Mouse (Mus musculus): ENCODE data around the gene Spef1. TPM values are rescaled to one million over a fixed set of nuclear protein-coding genes. Genes with fewer than 3 reads are reported as not detected.

Gene Spef1
- total RNA-seq, 2 experiments from 2014 or later: 17.4 to 18.6 TPM

GRCm38 (mm10) chr2:131209125-131209795 is 22.2 kb upstream of the Spef1 start:
- DNase-seq (ENCODE audit: extremely low spot score in 1 of 2, low spot score in 2 of 2): no peak
- intact Hi-C loops (cut with DNase I): no loop called here

- intact Hi-C loops (cut with DNase I): no loop called here
- DNase-seq (ENCODE audit: extremely low spot score in 1 of 2, low spot score in 2 of 2): no peak
Measured at GRCm38 (mm10) chr2:131208356-131208755, 21.3 kb upstream of the Spef1 start.

- DNase-seq (ENCODE audit: extremely low spot score in 1 of 2, low spot score in 2 of 2): no peak
- intact Hi-C loops (cut with DNase I): no loop called here
Measured at GRCm38 (mm10) chr2:131206778-131207177, 19.7 kb upstream of the Spef1 start, which contains the start of gene Ap5s1. TSS of gene Ap5s1 (plus strand) at chr2:131207078.

GRCm38 (mm10) chr2:131205521-131206182 is 18.6 kb upstream of the Spef1 start:
- DNase-seq (ENCODE audit: extremely low spot score in 1 of 2, low spot score in 2 of 2): no peak
- intact Hi-C loops (cut with DNase I): no loop called here

- intact Hi-C loops (cut with DNase I): no loop called here
- DNase-seq (ENCODE audit: extremely low spot score in 1 of 2, low spot score in 2 of 2): peak; percentile 54 to 95
Measured at GRCm38 (mm10) chr2:131204410-131204981, 17.4 kb upstream of the Spef1 start.

- intact Hi-C loops (cut with DNase I): no loop called here
- DNase-seq (ENCODE audit: extremely low spot score in 1 of 2, low spot score in 2 of 2): no peak
Measured at GRCm38 (mm10) chr2:131203816-131204409, 16.8 kb upstream of the Spef1 start.

GRCm38 (mm10) chr2:131201262-131201661 is 14.2 kb upstream of the Spef1 start:
- no peak for DNase-seq (ENCODE audit: extremely low spot score in 1 of 2, low spot score in 2 of 2)
- intact Hi-C loops (cut with DNase I): no loop called here

GRCm38 (mm10) chr2:131200710-131201109 is 13.6 kb upstream of the Spef1 start:
- intact Hi-C loops (cut with DNase I): no loop called here
- DNase-seq (ENCODE audit: extremely low spot score in 1 of 2, low spot score in 2 of 2): no peak

- intact Hi-C loops (cut with DNase I): no loop called here
- no peak for DNase-seq (ENCODE audit: extremely low spot score in 1 of 2, low spot score in 2 of 2)
Measured at GRCm38 (mm10) chr2:131196606-131197316, 9.7 kb upstream of the Spef1 start.

- DNase-seq (ENCODE audit: extremely low spot score in 1 of 2, low spot score in 2 of 2): no peak
- intact Hi-C loops (cut with DNase I): no loop called here
Measured at GRCm38 (mm10) chr2:131191005-131191390, 3.9 kb upstream of the Spef1 start.

- intact Hi-C loops (cut with DNase I): no loop called here
- DNase-seq (ENCODE audit: extremely low spot score in 1 of 2, low spot score in 2 of 2): no peak
Measured at GRCm38 (mm10) chr2:131190344-131191004, 3.4 kb upstream of the Spef1 start.

GRCm38 (mm10) chr2:131189521-131190309 is 2.6 kb upstream of the Spef1 start:
- intact Hi-C loops (cut with DNase I): no loop called here

GRCm38 (mm10) chr2:131188311-131188710 is 1.2 kb upstream of the Spef1 start:
- intact Hi-C loops (cut with DNase I): no loop called here
- DNase-seq (ENCODE audit: extremely low spot score in 1 of 2, low spot score in 2 of 2): no peak

More at GRCm38 (mm10) chr2:131189521-131190309, 2.6 kb upstream of the Spef1 start:
- no peak for DNase-seq (ENCODE audit: extremely low spot score in 1 of 2, low spot score in 2 of 2)

- DNase-seq (ENCODE audit: extremely low spot score in 1 of 2, low spot score in 2 of 2): no peak
- intact Hi-C loops (cut with DNase I): no loop called here
Measured at GRCm38 (mm10) chr2:131187602-131187922, 480 bp upstream of the Spef1 start.

GRCm38 (mm10) chr2:131186343-131186742 is 739 bp downstream of the Spef1 start:
- no peak for DNase-seq (ENCODE audit: extremely low spot score in 1 of 2, low spot score in 2 of 2)
- intact Hi-C loops (cut with DNase I): no loop called here

GRCm38 (mm10) chr2:131179990-131180587 is 7.0 kb downstream of the Spef1 start, which contains the start of gene Cenpb:
TSS of gene Cenpb (minus strand) at chr2:131180067.
- intact Hi-C loops (cut with DNase I): loop anchor here (5.0 kb wide), 1 partner anchor 82 kb away; the partner anchor contains the start of gene Pank2

GRCm38 (mm10) chr2:131179246-131179886 is 7.7 kb downstream of the Spef1 start:
- peak; percentile 56 to 88 for DNase-seq (ENCODE audit: extremely low spot score in 1 of 2, low spot score in 2 of 2)
- intact Hi-C loops (cut with DNase I): loop anchor here (5.0 kb wide), 1 partner anchor 83 kb away; the partner anchor contains the start of gene Pank2

More at GRCm38 (mm10) chr2:131179990-131180587, 7.0 kb downstream of the Spef1 start, which contains the start of gene Cenpb:
- DNase-seq (ENCODE audit: extremely low spot score in 1 of 2, low spot score in 2 of 2): peak; percentile 76 to 92
